Mouse (Mus musculus): ENCODE data around the gene 5730522E02Rik.

DNA sequence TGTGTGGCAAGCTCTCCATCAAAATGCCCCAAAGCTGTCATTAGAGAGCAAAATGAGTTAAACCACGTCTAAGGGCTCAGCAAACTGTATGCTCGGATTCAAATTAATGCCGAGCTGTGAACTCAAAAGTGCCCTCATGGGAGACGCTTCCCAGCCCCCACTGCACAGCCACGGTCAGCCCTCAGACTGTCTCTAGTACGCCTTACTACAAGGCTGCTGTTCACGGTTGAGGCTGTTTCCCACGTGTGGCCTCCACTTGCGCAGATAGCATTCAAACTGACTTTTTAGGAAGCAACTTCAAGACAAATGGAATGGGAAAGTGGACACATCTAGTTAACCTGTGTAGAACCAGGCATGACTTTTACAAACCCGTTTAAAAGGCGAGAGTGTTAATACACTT is 79.7 kb downstream of the 5730522E02Rik start:
- TF ChIP-seq POLR2A (IDR thresholded peaks at IDR 0.05; ENCODE audit: extremely low read depth, insufficient read depth, low read length) (no peak), CTCF (IDR thresholded peaks at IDR 0.05; ENCODE audit: extremely low read depth, insufficient read depth, low read length) (no peak)
